Mouse (Mus musculus) CD4-positive helper T cell, adult 2 months (primary cell): ENCODE measurements at regions not wholly inside any gene's neighbourhood (a gene's known extent, or its start where the extent isn't known, plus 50 kb on each side); places are given as distances from the start of the nearest gene placed in this dataset.

Experiments
- DNase-seq: peaks from one replicate; pipeline ENCODE4 v3.0.0-alpha.2; 2012; ENCODE audit warnings: low read depth, missing footprints, low spot score

DNA sequence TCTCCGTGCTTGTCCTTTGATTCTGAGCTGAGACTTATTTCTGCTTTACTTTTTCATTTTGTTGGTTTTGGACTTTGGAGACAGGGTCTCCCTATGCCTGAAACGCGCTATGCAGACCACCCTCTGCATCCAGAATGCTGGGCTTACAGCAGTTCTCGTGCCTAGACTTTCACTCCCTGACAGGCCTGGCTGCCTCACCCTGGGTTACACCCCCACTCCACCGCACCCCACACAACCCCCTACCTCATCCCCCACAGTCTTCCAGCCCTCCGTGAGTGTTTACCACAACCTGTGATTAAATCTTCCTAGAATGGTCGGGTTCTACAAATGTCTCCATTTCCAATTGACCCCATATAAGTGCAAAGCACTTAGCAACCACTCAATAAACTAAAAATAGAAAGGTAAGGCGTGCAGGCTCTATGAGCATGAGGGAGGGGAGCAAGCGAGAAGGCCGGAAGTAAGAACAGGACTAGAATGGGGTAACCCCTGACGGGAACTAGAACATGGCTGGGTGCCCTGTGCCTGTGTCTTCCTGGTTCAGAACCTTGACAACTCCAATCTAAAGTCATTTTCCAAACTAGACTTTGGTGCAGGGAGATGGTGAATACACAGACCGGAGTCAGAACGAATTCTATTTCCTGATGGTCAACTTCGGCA is 131.2 kb upstream of the Lef1 start:
- DNase-seq: peak; percentile 48

DNA sequence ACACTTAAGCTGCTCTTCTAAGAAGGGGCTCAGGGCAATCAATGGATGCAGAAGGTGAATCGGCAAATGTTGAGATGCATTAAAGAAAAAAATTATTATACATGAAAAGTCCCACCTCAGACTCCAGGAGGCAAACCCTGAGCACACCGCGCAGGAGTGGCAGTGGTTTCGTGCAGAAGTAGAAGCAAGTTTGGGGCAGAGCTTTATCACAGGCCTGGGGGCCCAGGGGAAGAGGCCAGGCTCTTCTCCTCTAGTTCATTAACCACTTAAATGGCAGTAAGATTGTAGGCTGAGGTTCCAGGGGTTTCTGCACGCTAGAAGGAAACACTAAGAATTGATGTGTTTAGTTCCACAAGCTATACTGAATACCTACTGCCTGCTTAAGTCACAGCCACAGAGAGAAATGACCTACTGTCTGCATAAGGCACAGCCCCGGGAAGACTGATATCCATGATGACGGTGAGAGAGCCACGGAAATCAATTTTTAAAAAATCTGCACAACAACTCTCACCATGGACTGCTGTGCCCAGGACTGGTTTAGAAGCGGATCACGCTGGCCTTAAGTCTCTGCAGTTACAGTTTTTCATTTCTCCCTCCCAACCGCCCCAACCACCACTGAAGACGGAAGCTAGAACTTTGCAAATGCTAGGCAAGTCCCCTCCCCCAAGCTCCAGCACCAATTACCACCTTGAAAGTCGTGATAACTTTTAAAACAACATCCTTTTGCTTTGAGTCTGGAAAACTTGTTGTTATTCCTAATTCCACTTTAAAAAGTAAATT is 132.2 kb upstream of the Lef1 start:
- DNase-seq: peak; percentile 55

DNA sequence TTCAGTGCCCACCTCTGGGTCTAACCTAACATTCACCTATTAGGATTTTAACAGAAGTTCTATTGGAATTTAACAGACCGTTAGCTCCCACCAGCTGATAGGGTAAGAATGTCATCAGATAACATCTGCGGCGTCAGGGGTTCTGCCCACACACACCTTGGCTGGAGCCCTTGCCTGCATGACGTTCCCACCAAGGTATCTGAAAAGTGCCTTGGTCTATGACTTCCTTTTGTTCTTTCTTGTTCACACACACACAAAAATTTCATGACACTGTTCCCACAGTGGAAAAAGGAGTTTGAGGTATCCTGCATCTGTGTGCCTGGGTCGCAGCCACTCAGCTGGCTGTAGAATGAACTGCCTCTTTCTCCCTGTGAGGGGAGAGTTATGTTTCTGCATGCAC is 134.1 kb upstream of the Lef1 start:
- DNase-seq: peak; percentile 53

DNA sequence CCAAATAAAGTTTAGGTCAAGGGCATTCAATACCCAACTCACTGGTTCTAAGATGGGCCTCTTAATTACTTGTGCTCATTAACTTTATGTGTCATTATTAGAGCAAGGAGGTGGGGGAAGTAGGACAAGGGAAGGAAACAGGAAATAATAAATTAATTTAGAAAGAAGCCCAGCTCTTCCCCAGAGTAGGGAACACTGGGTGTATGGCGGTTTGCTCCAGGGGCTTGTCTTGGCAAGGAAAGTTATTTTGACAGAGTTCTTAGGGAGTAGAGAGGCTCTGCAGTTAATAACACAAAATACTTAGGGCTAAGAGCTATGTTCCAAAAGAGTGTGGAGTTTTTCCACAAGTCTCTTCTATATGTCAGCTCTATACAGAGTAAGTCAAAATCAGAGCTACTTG is 135.0 kb upstream of the Lef1 start:
- no peak for DNase-seq

DNA sequence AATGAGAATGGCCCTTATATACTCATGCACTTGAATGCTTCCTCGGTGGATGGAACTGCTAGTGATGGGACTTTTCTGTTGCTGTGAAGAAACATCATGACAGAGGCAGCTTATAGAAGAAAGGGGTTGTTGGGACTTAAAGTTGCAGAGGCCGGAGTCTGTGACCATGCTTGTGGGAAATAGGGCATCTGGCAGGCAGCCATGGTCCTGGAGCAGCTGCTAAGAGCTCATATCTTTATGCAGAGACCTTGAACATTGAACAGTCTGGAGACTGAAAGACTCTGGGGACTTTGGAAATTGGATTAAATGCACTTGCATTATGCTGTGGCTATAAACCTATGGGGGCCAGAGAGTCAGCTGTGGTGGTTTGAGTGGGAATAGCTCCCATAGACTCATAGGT is 138.1 kb upstream of the Lef1 start:
- no peak for DNase-seq

DNA sequence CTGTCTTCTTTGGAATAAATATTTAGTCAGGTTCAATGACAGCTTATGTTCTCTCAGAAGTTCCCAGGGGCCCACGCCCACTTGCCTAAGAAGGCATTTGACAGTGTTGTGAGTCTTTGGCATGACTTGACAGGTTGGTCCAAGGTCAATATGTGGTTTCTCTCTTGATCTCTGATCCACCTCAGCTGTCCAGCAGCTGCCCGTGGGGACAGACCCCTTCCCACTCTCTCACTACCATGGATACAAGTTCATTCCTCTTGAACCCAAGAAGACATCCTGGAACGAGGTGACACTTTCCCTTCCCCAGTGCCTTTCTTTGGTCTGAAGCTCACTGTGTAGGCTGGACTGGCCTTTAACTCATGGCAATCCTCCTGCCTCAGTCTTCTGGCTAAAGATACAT is 145.0 kb upstream of the Lef1 start:
- DNase-seq: no peak

DNA sequence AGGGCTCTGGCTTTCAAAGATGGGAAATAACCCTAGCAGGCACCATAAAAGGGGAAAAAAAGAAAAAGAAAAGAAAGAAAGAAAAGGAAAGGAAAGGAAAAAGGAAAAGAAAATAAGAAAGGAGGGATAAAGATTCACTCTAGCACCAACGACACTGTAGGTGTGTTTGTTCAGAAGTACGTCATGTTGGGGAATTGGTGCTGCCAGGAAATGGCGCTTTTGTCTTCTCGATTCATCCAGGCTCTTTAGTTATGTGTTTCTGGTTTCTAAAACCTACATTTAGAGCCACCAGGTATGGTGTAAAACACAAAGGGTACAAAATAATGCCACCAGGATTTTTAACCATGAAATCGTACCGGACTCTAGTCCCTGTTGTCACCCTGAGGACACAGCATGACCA is 146.2 kb upstream of the Lef1 start:
- DNase-seq: no peak

DNA sequence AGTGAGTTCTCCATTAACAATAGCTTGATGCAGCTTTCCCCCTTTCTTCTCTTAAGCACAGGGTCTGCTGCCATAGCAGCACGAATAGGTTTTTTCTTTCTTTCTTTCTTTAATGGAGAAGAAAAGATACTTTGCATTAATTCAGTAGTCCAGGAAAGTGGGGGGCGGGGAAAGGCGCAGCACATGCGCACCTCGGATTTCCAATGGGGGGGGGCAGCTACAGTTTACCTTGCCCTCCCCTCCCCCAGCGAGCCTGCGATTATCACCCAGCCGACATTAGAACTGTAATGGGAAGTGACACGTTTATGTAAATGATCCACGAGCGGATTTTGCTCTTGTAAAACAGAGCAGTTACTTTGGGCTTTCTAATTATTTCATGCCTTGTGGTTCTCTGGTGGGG is 146.6 kb upstream of the Lef1 start:
- no peak for DNase-seq

DNA sequence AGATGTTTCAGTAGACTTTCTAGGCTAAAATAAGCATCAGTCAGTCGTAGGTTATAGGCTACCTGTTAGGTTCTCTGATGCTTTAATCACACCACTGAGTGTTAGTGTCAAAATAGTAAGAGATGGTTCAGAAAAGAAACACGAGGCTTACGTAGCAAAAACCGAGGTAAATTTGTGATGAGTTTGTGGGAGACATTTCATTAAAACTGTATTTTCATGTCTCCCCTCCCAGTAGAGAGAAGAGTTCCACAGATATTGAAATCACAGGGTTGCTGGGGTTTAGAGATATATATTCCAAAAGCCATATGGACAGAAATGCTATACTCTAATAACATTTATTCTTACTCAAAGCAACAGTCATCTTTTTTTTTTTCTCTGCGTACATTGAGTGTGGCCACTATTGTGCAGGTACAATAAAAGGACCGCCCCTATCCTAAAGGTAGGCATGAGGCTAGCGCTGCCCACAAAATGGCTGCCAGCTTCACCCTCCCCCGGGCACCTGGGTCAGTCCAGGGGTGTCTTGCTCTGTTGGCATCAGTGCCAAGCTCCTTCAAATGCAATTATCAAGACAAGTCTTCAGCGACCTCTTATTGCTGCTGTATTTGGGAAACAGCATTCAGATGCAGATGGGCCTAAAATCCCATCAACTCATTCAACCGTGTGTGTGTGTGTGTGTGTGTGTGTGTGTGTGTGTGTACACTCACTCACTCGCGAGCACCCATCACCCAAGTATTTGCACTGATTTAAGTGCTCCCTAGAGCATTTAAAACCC is 147.4 kb upstream of the Lef1 start:
- no peak for DNase-seq

DNA sequence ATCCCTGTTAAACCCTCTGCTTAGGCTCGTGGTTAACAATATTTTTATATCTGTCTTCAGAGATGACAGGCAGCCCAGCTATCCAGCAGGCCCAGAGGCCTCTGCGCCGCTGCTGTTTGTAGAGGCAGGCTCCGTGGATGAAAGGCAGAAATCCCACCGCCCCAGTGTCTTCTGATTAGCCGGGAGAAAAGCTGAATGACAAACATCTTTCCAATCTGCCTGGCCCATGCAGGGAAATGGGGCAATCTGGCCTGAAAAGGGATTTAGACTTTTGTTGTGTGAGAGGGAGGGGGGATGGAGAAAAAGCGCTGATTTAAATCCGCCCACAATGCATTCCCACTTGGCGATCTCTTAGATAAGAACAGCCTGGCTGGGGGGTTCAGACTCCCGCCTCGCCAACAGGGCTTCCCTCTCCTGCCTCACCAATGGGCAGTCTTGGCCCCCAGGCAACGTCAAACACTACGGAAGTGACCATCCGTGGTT is 148.1 kb upstream of the Lef1 start:
- no peak for DNase-seq

DNA sequence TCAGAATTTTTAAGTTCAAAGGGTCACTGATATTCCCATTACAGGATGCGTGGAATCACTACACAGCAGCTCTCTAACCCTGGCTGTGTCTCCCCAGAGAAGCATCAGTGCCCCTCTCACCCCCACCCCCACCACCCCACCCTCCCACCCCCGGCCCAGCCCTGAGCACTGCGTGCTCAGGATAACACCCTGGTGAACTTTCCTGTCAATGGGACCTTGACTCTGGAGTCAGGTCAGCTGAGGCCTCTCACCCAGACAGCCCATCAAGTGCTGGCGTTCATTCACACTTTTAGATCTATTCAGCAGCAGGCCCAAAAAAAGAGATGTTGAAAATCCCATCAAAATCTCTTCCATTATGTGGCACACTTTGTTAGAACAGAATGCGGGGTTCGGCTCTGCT is 148.6 kb upstream of the Lef1 start:
- no peak for DNase-seq

DNA sequence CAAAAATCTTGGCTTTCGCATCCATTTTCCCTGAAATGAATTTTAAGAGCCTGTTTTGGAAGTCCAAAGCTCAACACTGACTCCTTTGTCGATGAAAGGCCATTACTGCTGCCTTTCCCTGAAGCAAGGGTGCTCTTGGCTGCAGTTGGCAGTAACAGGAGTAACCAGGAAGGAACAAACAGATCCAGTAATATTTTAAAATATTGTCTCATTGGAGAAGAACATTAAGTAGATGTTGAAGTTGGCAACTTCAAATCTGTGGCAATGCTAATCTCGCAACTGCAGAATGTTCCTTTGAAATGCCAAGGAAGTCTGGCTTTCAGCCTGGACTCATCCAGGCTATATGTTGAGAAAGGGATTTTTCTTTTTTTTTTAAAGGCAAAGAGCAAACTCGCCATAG is 154.3 kb upstream of the Lef1 start:
- no peak for DNase-seq

DNA sequence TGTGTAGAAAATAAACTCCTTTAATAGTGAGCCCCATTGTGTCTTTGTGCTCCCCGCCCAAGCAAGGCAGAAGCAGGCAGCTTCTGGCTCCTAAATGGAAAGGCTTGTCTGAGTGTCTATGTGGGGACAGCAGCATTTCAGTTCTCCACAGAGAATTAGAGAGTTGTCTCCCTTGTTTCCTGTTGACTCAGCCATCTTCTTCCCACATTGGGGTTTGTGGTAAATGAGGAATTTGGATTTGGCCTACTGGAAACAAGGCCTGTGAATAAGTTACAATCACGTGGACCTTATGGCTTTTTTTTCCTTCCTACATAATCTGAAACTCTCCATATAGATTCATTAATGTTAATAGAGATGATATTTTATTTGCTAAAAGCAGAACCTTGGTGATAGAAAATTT is 158.9 kb upstream of the Lef1 start:
- DNase-seq: no peak

DNA sequence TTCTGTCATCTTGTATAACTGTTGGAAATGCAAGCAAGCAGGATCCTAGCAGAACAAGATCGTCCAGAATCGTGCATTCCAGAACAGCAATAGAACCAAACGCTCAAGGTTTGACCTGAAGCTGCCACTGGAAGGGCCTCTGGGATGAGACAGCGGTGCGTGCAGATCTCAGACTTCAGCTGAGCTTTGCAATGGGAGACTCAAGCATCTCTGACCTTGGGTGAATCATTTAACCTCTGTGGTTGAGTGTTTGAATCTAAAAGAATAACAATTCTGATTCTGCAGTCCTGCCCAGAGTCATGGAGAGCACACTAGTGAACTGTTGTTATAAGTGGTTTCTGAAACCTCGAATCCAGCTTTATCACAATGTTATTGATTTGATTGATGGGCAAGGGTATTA is 159.4 kb upstream of the Lef1 start:
- DNase-seq: no peak

DNA sequence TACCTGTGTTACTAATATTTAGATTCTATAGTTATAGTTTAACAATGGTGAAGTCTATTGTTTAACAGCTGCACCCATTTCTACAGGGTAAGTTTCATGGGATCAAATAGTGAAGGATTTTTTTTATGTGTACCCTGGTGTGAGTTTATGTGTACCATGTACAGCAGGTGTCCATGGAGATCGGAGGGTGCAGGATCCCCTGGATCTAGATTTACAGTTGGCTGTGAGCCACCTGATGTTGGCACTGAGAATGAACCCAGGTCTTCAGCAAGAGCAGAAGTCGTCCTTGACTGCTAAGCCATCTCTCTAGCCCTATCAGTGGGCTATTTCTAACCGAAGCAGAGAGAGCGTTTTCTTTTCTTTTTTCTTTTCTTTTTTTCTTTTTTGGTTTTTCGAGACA is 162.4 kb upstream of the Lef1 start:
- no peak for DNase-seq

DNA sequence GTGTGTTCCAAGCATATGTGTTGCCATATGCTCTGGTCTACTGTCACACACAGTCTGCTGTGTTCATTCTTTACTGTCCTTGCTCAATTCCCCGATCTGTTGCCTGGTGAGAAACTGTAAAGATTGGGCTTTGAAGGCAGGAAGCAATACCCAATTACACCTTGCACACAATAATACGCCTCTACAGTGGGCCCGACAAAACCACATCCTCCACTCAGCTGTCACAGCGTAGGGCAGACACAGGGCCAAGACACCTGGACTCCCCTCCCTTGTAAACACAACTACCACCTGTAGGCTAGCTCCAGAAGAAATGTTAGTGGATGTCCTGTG is 163.0 kb upstream of the Lef1 start:
- DNase-seq: peak; percentile 84

DNA sequence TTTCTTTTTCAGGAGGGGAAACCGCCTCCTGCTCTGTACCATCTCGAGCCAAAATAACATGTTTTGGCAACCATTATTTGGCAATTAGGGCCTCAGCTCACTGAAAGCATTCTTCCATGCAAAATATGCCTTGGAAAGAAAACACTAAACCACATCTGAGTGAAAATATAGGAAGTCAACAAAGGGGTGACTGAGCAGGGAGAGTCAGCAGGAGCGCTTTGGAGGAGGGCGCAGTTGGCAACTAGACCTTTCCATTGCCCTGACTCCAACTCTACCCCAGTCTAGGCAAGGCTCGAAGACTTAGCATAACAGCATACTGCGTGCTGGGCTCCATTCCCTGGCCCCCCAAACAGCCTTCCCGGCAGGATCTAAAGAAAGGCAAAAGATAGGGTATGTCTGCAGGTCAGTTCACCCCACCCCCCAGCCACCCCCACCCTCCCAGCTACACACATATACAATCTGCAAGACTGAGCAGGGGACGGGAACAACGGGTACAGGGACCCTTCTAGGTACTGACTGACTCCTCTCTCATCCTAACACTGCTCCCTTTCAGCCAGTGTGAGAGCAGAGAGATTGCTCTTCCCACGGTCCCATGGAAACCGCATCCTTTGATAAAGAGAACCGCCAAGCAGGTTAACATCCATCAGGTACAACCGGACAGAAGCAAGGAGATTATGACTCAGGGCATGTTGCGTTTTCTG is 163.5 kb upstream of the Lef1 start:
- DNase-seq: no peak

DNA sequence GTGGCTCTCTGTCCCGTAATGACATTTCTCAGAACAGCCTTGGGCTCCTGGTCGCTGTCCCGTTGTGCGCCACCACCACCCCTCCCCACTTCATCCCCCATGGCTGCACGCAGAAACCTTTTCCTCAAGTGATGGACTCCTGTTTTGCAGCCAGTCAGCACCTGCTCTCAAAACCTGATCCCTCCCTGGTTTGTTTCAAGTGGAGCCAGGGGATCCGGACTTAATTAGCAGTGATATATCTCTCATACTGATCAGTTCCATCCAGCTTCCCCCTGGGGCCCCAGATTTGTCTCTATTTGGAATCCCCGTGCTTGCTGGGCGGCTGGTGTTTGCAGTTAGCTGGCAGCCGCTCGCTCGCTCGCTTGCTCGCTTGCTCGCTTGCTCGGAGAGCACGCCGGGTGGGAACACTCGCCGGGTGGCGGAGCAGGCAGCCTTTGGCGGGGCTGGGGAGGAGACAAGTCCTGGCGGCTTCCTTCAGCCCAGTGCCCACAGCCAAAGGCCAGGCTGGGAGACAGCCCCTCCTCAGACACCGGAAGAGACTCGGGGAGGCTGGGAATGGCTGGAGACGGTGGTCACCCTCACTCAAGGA is 164.3 kb upstream of the Lef1 start:
- peak; percentile 47 for DNase-seq

DNA sequence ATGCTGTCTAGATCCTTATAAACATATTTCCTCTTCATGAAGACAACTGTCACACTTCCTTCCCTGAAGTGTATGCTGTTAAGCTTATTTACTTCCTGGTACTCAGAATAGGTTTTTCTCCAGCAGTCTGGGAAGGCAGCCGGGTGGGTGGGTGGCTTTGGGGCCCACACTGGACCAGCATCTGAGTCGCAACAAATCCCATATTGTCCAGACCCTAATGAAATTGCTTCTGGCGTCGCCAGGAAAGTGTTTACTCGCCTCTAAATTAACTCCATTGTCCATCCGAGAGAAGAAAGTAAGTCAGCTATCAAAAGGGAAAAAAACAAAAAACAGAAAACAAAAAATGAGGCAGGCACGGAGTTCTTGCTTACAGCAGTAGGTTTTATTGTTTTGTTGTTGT is 164.9 kb upstream of the Lef1 start:
- DNase-seq: peak; percentile 14

DNA sequence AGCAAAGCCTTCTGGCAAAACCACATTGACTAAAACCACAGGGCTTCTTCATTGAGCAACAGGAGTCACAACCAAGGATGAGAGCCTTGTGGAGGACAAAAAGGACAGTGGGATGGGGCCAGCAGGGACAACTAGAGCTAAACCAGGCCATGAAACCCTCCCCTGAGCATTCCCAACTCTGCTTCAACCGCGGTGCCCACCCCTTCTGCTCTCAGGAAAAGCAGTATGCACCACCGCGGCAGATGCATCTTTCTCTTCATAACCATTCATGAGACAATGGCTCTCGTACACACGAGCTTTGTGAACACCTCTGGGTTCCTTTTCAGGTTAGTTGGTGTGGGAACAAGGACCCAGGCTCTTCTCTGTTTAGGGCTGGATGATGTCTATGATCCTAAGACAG is 166.0 kb upstream of the Lef1 start:
- DNase-seq: no peak

DNA sequence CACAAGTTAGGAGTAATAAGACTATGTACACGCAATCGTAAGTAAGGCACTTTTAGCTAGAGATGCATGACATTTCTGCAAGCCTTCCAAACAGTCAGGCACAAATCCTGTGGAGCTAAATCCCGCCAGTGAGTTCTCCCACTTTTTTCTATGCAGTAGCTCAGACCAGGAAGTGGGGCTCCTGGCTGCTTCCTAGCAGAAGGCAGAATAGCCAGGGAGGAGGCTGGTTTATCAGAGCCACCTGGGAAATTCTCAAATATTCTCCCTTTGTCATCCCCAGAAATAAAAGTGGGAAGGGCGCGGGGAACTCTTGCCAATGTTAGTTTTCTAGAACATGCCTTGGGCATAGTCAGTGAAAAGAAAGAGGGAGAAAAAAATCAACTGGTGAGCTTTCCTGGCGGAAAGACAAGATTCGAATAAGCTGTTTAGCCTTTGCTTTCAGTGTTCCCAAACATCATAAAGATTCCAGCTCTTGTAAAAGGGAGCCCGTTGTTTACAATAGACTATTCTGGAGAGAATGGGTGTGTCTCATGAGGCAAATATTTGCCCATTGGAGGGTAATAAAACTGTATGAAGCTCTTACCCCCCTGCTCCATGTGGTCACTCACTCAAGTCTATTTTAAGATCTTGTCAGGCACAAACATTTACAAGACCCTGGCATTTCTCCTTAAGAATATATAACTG is 167.2 kb upstream of the Lef1 start:
- no peak for DNase-seq
